Mouse (Mus musculus) CD4-positive helper T cell, adult 2 months (primary cell): ENCODE measurements around the gene Pbx1.

Source experiments
- DNase-seq: peaks from one replicate; pipeline ENCODE4 v3.0.0-alpha.2; 2012; ENCODE audit warnings: low read depth, missing footprints, low spot score

The Pbx1 gene

GRCm38 (mm10) chr1:168300505-168300904, 131.6 kb downstream of the Pbx1 start:
- no peak for DNase-seq

DNA sequence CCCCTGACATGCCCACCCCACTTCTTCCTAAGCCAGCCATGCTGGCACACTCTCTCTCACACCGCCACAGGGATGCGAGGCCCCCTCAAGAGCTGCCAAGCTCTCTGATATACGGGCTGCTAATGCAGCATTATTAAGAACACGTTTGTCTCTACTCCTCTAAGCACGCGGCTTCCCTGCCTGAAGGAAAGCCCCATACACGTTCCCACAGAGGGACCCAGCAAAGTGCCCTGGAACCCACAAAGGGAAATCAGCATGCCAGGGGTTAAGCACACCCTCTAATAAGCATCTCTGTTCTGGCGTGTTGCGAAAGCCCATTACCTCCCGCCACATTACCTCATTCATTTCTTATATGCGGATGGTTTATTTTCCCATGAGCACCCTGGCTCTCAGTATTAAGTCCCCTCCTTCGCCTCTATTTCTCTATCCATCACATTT, 132.1 kb downstream of the Pbx1 start:
- no peak for DNase-seq

DNA sequence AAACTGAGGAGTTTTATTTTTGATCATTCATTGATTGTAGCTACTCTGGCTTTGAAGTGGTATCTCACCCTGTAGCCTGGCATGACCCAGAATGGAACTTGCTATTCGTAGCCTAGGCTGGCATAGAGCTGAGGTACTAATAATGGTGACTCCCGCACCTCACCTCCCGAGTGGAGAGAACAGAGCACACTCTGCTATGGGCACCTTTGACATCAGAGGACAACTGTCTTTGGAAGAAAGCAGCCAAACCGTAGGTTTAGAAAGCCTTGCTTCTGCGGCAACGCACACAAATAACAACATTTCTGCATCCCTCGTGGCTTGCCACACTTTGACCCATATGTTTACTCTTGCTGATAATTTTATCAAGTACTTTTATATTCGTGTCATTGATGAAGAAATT, 132.9 kb downstream of the Pbx1 start:
- no peak for DNase-seq

DNA sequence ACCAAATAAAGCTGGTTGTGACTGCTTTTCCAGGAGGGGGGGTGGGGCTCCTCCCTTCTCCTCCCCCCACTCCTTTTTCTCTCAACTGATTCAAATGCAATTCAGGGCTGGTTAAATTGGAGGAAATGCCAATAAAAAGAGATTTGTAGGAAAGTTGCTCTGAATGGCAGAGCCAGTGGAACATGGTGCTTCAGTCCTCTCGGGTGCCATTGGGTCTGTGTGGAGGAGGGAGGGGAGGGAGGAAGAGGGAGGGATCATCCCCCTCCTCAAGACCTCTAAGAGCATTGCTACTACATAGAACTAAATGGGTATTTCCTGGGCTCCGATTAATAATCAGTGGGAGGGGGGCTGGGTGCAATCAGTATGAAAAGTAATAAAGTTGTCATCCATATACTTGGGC, 135.8 kb downstream of the Pbx1 start:
- no peak for DNase-seq

DNA sequence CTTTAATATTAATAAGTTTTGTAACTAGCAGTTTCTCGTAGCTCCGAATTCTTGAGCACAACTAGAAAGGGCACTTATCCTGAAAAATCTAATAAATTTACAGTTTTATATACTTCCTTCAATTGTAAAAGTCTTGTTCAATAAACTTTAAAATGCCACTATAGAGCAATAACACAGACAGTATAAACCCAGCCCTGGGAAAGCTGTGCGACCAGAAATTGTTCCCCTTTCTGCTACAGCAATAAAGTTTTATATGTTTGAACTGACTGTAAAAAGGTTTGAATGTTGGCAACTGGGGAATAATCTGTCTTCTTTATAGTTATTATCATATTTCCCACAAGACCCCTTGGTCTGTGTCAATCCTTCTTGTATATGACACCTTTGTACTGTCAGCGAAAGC, 136.3 kb downstream of the Pbx1 start:
- DNase-seq: no peak

DNA sequence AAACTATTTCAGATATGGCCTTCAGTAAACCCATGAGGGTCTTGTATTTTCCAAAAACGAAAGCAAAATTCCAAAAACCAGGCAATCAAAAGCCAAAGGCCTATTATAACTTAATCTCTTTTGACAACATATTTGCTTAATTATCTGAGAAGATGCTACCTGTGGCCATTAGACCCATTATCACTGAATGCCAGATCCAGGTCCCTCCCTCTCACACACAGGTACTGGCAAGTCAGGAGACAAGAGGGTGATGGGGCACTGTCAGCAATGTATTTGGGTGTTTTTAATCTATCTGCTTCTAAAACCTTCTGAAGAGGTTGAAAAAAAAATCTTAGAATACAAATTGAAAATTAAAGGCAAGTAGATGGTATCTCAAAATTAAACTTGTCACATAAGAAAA, 138.4 kb downstream of the Pbx1 start:
- DNase-seq: no peak

DNA sequence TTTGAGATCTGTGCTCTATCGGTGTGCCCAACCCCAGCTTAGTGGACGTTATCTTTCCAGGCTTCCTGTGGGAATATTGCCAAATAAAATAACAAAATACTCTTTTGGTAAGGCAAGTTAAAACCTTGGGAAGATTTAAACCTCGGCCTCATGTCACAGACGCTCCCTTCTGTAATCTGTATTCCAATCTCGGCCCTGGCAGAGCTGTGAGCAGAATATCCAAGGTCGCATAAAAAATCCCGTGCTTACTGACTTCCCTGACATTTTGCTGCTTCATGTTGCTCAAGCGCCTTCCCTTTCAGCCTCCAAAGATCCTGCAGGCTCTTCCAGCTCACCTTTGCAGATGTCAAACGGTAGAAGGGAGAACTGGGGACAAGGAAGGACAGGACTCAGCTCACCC, 140.0 kb downstream of the Pbx1 start:
- DNase-seq: no peak

DNA sequence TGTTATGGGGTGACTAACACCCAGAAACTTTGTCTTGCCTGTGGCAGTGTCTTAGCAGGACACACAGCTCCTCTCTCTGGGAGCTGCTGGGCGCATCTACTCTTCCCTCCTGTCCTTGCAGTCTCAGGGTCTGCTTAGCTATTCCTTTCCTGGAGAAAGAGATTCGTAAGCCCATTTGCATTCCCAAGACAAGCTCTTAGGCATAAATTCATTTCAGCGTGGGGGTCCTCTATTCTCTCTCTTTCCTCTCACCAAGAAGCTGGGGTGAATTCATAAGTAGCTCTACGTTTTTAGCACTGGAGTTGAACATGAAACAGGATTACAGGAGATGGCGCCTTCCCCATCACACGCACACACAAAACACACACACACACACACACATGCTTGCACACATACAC, 140.4 kb downstream of the Pbx1 start:
- no peak for DNase-seq

- DNase-seq: no peak
Observed at GRCm38 (mm10) chr1:168291001-168291642, 140.9 kb downstream of the Pbx1 start.

DNA sequence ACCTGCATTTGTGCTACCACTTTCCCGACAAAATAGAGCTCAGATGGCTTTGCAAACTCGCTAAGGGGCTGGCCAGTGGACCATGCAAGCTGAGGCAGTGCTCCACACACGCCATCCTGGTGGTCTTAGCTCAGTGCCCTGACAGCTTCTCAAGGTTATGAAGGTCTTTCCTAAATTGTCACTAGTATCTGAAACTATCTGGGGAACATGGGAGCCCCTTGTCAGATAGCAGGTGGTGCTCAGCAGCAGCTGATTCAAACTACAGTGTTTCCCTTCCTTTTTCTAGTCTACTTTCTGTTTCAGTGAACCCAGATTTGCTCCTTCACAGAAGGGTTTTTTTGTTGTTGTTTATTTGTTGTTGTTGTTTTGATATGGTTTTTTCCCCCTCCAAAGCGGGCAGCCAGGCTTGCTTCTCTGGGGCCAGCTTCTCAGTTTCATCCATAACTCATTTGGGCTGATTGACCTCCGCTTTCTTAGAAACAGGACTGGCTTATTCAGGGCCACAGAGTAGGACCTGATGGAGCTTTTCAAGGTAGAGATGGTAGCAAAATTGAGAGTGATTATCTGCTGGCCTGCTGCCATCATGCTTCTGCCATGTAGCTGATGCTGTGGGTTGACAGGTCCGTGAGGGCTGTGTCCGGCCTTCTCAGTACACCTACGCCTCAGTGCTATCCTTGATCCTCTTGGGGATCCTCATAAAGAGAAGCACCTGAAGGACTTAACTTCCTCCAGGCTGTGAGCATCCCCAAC, 141.7 kb downstream of the Pbx1 start:
- no peak for DNase-seq

GRCm38 (mm10) chr1:168288891-168289545, 143.1 kb downstream of the Pbx1 start:
- DNase-seq: no peak

GRCm38 (mm10) chr1:168287843-168288591, 144.1 kb downstream of the Pbx1 start:
- DNase-seq: no peak

DNA sequence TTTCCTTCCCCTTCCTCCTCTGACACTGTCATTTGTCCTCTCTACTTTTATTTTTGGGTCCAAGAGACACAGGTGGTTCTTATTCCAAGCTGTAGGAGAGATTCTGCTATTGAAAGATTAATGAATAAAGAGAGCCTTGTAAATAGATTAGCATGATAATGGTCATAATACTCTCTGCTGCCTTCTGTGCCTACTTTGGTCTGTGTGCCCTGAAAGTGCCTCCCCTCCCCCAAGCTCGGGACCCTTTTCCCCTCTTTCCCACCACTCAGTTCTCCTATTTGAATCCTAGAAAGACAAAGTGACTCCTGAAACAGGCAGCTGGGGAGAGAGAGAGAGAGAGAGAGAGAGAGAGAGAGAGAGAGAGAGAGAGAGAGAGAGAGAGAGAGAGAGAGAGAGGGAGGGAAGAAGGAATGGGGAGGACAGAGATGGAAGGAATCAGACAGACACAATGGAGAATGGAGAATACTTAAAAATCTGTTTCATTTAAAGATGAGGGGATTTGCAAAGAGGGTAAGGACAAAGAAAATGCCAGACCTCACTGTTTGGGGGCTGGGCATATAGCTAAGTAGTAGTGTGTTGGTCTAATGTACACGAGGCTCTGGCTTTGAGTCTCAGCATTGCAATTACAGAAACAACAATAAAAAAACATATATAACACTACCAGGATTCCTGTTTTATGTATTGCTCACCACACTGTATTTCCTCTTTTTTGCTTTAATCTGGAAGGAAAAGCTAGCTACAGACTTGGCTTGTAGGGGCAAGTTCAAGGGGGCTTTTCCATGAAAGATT, 145.0 kb downstream of the Pbx1 start:
- no peak for DNase-seq

DNA sequence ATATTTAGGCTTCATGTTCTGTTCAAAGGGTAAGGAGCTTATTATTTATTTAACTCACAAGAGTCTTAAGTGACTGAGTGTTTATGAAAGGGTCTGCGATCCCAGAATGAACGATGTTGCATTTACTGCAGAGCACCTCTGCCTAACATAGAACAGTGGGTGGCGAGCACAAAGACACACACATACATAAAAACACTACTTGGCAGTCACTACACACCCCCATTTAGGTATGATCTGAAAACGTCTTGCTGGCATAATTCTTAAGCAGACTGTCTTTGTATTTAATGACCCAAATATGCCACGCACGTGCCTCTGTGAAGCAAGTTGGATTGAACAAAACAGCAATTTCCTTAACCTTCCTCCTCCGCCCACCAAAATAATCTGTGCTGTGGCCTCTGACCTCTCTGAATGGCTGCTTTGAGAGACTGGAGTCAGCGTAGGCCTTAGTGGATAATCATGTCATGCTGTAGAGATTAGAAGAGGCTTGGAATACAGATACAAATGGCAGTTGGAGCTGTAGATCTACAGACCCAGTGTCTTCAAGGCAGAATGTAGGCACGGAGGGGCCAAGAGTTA, 147.4 kb downstream of the Pbx1 start:
- no peak for DNase-seq

DNA sequence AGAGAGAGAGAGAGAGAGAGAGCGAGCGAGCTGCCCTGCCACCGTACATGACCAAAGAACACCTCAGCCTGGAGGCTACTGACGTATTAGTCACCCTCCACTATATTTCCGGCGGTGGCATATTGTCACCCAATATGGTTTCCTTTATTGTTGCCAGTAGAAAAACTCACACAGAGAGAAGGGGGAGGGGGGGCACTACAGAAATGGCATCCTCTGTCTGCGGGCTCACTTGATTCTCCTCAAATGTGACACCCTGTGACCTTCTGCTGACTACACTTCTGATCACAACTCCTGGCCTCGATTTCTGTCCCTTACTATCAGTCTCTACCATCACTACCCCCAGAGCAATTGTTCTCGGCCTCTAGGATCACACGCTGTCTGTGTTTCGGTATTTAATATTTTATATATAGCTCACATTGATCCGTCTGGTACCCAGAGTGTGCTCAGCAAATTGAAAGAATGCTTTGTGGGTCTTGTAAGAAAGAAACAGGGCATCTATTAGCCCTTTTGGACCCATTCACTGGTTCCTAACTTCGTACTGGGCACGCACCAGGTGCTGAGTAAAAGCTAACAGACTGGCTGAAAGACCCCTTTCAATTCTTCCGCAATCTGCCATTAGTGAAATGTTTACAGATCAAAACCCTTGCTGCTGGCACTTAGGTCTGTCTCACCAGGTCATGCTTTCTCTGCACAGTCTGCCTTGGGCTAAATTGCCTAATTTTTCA, 148.1 kb downstream of the Pbx1 start:
- DNase-seq: no peak

DNA sequence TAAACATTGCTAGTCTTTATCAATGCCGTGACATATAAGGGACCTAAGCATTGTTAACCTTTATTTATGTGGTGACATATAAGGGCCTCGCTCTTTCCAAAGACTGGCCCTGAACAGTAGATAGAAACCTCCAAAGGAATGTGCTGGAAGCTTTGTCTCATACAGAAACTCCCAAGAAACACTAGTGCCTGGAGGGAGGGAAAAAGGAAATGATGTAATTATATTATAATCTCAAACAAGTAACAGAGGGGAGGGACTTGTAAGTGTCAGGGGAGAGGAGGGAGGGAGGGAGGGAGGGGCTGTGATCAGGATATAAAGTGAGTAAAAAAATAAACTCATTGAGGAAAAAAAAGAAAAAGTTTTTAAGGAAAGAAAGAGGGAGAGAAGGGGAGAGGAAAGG, 148.6 kb downstream of the Pbx1 start:
- DNase-seq: no peak

- no peak for DNase-seq
Observed at GRCm38 (mm10) chr1:168275678-168276077, 156.4 kb downstream of the Pbx1 start.

GRCm38 (mm10) chr1:168274296-168274695, 157.8 kb downstream of the Pbx1 start:
- DNase-seq: no peak

DNA sequence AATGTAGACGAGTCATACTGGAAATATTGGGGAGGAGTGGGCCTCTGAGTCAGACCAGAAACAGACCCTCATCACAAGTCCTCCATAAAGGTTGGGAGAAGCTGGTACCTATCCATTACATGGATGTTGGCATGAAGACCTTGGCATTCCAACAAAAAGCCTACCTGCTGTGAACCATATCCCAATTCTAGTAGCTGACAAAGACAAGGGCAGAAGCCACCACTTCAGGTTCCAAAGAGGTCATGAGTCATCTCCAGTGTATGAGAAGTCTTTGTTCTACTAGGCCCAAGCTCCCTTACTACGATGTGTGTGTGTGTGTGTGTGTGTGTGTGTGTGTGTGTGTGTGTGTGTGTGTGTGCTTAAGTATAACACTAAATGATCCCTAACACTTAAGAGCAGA, 160.0 kb downstream of the Pbx1 start:
- DNase-seq: no peak

- no peak for DNase-seq
Observed at GRCm38 (mm10) chr1:168271207-168271606, 160.9 kb downstream of the Pbx1 start.
